Mouse (Mus musculus) cerebellum, adult 2 months (tissue): ENCODE results near the gene Mdm2.

Experiments used
- CTCF ChIP-seq: fragments of 200-500 bp; IDR thresholded peaks from 2 replicates; pipeline ENCODE4 v1.5.1; 2011; ENCODE audit warnings: low read depth, mild to moderate bottlenecking, control low read depth, low read length, moderate library complexity, borderline replicate concordance; ENCODE audit not compliant: insufficient read depth
- POLR2A ChIP-seq: fragments of 200-500 bp; IDR thresholded peaks from 2 replicates; pipeline ENCODE4 v1.6.1; 2011; ENCODE audit warnings: low read length, control low read depth, borderline replicate concordance; ENCODE audit not compliant: insufficient read depth

GRCm38 (mm10) chr10:117758749-117759727, 48.5 kb upstream of the Mdm2 start:
- TF ChIP-seq POLR2A (no peak), CTCF (no peak)
